Mouse (Mus musculus) heart, embryonic 10.5 days (tissue): ENCODE results near the gene Arl3. TPM values are rescaled to one million over a fixed set of nuclear protein-coding genes. Genes with fewer than 3 reads are reported as not detected.

Experiments used
- DNase-seq: peaks from one replicate; pipeline ENCODE4 v3.0.0-alpha.2; 2017; ENCODE audit warnings: low spot score
- H3K27ac ChIP-seq: fragments of 300-500 bp; sonication (generic); 2 replicates; pipeline ENCODE4 v1.5.1; 2016; ENCODE audit warnings: mild to moderate bottlenecking
- H3K27me3 ChIP-seq: fragments of 300-500 bp; sonication (generic); 2 replicates; pipeline ENCODE4 v1.6.1; 2016; ENCODE audit warnings: mild to moderate bottlenecking; ENCODE audit not compliant: poor library complexity, insufficient read depth, severe bottlenecking
- H3K36me3 ChIP-seq: fragments of 300-500 bp; sonication (generic); 2 replicates; pipeline ENCODE4 v1.6.1; 2016; ENCODE audit warnings: mild to moderate bottlenecking, moderate library complexity
- H3K4me1 ChIP-seq: fragments of 300-500 bp; sonication (generic); 2 replicates; pipeline ENCODE4 v1.6.1; 2016; ENCODE audit warnings: mild to moderate bottlenecking
- H3K4me3 ChIP-seq: fragments of 300-500 bp; sonication (generic); 2 replicates; pipeline ENCODE4 v1.5.1; 2016; ENCODE audit warnings: mild to moderate bottlenecking, moderate library complexity
- H3K9me3 ChIP-seq: fragments of 300-500 bp; sonication (generic); 2 replicates; pipeline ENCODE4 v1.6.1; 2016; ENCODE audit warnings: mild to moderate bottlenecking, moderate library complexity
- WGBS: fragments of 180-500 bp; shearing (Covaris S2); methylation state at CpG from one replicate; pipeline ENCODE4 v1.1.7; 2016; 5-methylcytosine and 5-hydroxymethylcytosine counted together
- polyA plus RNA-seq: library from polyadenylated mRNA; unstranded; fragments of >200 nt; fragmentation: Nextera tagmentation; extraction: Ambion mirVana; gene quantifications from 2 replicates; pipeline ENCODE4 v1.2.1, GENCODE M21; 2016

Arl3 gene
- polyA plus RNA-seq, 1 experiment from 2014 or later = 134 TPM

DNA sequence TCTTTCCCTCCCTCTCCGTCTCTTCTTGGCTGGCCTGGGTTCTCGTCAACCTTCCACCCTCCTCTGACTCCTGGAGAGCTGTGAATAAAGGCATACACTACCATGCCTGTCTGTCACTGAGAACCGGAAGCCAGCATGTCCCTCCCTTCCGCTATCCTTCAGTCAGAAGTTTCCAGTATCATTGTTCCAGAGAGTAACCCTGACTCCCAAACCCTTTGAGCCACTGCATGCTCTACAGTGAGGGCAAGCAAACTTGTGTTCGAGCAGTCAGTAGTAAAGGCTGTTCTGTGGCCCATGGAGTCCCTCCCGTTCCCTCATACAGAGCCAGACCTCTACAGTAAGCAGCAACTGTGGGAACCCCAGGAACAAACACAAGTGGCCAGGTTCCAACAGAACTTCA is 25.4 kb downstream of the Arl3 start:
- Histone ChIP-seq H3K36me3 (peaks cover 48% of the 10 kb centered on the region), H3K27me3 (no peaks in the 10 kb centered on the region), H3K27ac (peak overlapping the region; percentile 16; the same call in 1 of the 2 replicates), H3K4me1 (0 out of 2 replicates have a peak, but pooled peaks cover 11% of the 10 kb centered on the region), H3K9me3 (no peaks in the 10 kb centered on the region), H3K4me3 (no peak overlapping the region)
- 63% methylated on average over 6 of the region's 6 CpGs for WGBS
- DNase-seq = no peak

DNA sequence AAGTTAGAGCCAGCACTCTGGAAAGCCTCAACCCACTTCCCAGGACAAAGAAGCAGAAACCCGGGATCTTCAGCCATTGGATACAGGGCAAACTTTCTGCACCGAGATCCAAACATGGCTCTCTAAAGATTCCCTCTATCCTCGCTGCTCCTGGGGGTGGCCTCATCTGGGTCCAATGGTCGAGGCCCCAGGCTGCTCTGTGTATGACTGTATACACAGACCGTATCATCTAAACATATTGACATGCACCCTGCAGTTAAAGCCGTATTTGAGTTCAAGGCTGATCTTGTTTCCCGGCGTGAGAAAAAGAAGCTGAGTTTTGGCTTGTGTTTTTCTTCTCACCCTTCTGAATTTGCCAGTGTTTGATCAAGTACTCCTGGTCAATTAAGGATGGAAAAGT is 30.2 kb downstream of the Arl3 start:
- Histone ChIP-seq H3K4me3 (no peak overlapping the region), H3K27me3 (no peaks in the 10 kb centered on the region), H3K27ac (no peak overlapping the region), H3K4me1 (0 out of 2 replicates have a peak, but pooled peaks cover 8% of the 10 kb centered on the region), H3K9me3 (no peaks in the 10 kb centered on the region), H3K36me3 (peaks cover 42% of the 10 kb centered on the region)
- no peak for DNase-seq
- WGBS = 81% methylated on average over 8 of the region's 8 CpGs

DNA sequence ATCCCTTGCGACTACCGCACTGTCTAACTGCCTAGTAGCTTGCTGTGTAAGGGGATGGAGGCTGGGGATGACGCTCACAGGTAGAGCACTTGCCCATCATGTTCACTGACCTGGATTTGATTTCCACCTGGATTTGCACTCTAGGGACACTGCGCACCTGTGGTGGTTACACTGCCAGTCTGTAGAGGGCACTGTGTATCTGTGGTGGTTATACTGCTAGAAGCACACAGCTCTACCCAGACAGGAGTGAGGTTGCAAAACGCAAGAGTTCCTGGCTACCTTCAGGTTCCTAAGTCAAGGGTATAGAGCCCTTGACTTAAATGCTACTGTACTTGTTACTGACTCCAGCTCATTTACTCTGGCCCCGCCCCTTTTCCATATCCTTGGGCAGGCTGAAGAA is 34.8 kb downstream of the Arl3 start:
- Histone ChIP-seq H3K4me1 (peaks cover 18% of the 10 kb centered on the region), H3K27me3 (no peaks in the 10 kb centered on the region), H3K27ac (no peak overlapping the region), H3K36me3 (peaks cover 37% of the 10 kb centered on the region), H3K4me3 (no peak overlapping the region), H3K9me3 (no peaks in the 10 kb centered on the region)
- DNase-seq = peak; percentile 72
- 81% methylated on average over 6 of the region's 6 CpGs for WGBS

DNA sequence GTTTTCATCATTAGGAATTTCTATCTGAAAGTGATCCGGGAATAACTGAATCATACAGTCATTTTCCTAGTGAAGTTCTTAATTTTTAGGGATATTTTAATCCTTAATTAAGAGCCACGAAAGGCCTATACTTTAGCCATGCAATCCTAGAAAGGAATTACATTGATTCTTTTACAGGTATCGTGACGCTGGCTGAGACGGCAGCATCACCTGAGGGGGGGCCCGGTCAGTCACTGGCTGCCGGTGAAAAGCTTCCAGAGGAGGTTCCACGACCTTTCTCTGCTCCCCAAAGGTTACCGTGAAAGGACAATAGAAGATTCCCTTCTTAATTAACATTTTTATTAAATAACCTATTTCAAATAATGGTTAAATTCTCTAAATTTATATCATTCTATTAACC is 35.6 kb downstream of the Arl3 start:
- Histone ChIP-seq H3K27me3 (no peaks in the 10 kb centered on the region), H3K4me3 (no peak overlapping the region), H3K36me3 (peaks cover 34% of the 10 kb centered on the region), H3K4me1 (peaks cover 26% of the 10 kb centered on the region), H3K9me3 (no peaks in the 10 kb centered on the region), H3K27ac (no peak overlapping the region)
- DNase-seq = peak; percentile 62
- 90% methylated on average over 9 of the region's 9 CpGs for WGBS

DNA sequence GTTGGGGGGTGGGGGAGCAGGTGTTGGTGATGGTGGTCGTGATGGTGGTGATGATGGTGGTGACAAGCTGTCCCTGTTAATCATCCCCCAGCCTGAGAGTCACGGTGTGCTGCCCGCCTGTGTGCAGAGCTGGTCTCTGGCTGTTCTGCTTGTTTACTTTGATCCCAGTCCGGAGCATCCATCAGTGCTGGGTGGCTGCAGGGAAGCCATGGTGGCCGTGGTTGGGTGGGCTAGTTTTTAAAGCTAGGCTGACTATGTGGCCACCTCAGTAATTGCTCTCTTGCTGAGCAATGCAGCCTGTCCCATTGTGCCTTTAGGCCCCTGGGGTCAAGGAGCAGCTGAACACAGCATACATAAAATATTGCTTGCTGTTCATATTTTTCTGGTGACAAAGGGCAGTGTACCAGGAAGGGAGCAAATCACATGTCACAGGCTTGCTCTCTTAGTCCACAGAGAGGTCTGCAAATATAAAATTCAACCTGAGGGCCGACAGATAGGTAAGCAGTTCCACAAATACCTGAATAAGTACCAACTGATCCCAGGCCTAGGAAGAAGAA is 38.4 kb downstream of the Arl3 start:
- H3K4me1 ChIP-seq = peaks cover 54% of the 10 kb centered on the region
- DNase-seq = no peak
- 34% methylated on average over 6 of the region's 6 CpGs for WGBS

DNA sequence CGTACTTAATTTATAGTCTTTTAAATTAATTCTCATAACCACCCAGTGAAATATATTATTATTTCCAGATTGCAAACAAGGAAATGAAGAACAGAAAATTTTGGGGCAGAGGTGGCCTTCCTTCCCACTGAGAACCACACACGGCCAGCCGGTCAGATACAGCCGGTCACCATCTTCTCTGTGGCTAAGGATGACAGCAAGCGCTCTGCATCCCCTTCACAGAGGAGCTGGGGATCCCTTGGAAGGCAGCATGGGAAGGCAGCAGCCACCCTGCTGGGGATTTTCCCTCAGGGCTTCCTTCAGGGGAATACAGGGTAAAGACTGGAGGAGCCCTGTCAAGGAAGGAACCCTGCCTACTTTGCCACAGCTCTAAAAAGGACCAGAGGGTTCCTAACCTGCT is 39.5 kb downstream of the Arl3 start:
- no peak for DNase-seq
- peak overlapping the region; percentile 50; the same call in 1 of the 2 replicates for H3K27ac ChIP-seq
- no peak overlapping the region for H3K4me3 ChIP-seq
- peaks cover 7% of the 10 kb centered on the region; the same call in 1 of the 2 replicates for H3K36me3 ChIP-seq
- no peaks in the 10 kb centered on the region for H3K27me3 ChIP-seq
- peaks cover 65% of the 10 kb centered on the region for H3K4me1 ChIP-seq
- 71% methylated on average over 5 of the region's 5 CpGs for WGBS
- H3K9me3 ChIP-seq = no peaks in the 10 kb centered on the region

More for the DNA sequence above, 38.4 kb downstream of the Arl3 start:
- Histone ChIP-seq H3K27ac (peak overlapping the region; percentile 29; the same call in 1 of the 2 replicates), H3K27me3 (no peaks in the 10 kb centered on the region), H3K4me3 (no peak overlapping the region), H3K9me3 (no peaks in the 10 kb centered on the region), H3K36me3 (peaks cover 10% of the 10 kb centered on the region; the same call in 1 of the 2 replicates)

DNA sequence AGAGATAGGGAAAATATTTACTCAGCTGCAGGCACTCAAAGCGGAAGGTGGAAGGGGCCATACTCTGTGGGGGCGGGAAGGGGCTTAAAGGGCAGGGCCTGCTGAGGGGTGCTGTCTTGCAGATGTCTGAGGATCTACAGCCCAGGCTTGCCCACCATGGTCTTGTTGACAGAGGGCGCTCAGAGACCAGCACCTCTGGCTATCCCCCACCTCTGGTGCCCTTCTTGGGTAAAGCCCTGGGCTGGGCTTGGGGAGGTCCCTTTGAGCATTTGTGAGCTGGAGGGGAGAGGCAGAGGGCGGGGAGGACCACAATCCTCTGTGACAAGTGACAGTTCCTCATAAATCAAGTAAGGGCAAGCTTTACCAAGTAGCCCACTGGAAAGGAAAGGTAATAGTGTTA is 39.9 kb downstream of the Arl3 start:
- WGBS = 37% methylated on average over 4 of the region's 4 CpGs
- no peak overlapping the region for H3K4me3 ChIP-seq
- H3K27me3 ChIP-seq = no peaks in the 10 kb centered on the region
- DNase-seq = no peak
- peaks cover 69% of the 10 kb centered on the region for H3K4me1 ChIP-seq
- peak overlapping the region; percentile 92 for H3K27ac ChIP-seq
- H3K36me3 ChIP-seq = peaks cover 7% of the 10 kb centered on the region; the same call in 1 of the 2 replicates
- no peaks in the 10 kb centered on the region for H3K9me3 ChIP-seq

DNA sequence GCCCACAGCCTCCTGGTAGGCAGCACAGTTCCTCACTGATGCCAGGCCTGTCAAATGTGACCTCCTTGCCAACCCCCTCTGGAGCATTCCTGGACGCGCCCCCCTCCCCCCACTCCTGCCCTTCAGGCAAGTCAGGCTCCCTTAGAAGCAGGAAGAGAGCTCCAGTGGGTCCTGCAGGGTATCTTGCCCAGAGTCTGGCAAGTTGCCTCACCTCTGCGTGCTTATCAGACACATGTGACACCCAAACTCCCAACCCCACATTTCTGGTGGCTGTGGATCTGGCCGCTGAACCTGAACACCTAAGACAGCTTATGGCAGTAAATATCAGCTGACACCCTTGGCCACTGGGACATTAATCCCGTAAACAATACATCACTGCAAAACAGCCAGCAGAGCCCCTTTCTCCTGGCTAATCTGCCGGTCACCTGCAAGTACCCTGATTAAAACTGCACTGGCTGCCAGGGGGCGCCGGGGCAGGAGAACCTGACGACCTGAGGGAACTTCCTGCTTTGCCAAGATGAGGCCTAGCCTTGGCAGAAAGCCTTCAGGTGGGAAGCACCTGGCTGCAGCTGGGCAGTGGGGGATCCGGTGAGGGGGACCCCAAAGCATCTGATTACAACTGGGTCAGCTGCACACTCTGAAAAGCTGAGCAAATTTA is 40.8 kb downstream of the Arl3 start:
- Histone ChIP-seq H3K4me3 (peak overlapping the region; percentile 29), H3K27ac (peak overlapping the region; percentile 92), H3K9me3 (no peaks in the 10 kb centered on the region), H3K4me1 (peaks cover 78% of the 10 kb centered on the region), H3K36me3 (peaks cover 7% of the 10 kb centered on the region; the same call in 1 of the 2 replicates), H3K27me3 (no peaks in the 10 kb centered on the region)
- no peak for DNase-seq
- 10% methylated on average over 10 of the region's 10 CpGs for WGBS

DNA sequence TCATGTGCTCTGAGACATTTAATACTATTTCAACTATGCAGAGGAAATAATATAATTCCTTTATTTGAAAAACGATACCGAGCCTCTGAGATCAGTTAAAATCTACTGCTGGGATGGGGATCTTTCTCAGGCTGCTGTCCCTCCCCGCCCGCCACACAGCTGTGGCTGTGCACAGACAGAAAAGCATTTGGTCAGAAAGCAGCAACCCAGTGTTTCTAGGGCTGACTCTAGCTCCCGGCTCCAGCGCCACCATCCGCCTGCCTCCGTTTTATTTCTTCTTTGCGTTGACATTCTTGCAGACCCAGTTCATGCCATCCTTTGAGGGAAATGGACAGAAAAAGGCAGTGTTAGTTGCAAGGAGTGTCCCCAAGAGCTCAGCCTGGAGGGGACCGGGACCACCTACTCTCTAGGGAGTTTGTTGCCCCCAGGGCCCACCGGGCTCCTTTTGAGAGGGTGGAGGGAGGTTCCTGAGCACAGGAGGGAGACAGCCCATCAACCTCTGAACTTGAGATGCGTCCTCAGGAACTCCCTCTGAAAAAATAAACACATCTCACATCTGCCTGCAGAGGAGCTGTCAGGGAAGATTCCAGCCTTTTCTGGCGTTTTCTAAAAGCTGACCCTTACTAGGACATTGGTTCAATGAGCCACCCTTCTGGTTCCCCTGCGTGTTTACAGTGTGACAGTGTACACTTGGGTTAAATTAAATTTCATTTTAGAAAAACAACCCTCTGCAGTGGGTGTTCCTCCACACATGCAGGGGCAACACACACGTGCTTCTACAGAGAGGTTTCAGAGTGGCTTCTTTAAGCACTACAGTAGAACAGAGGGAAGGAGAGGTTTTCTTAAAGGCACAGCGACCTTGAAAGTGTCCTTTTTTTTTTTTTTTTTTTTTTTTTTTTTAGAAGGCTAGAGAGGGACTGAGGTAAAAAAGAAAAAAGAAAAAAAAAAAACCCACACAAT is 41.6 kb downstream of the Arl3 start:
- Histone ChIP-seq H3K9me3 (no peaks in the 10 kb centered on the region), H3K4me3 (peak overlapping the region; percentile 49), H3K27me3 (no peaks in the 10 kb centered on the region), H3K4me1 (peaks cover 84% of the 10 kb centered on the region), H3K36me3 (peaks cover 5% of the 10 kb centered on the region; the same call in 1 of the 2 replicates), H3K27ac (peak overlapping the region; percentile 92)
- no peak for DNase-seq
- 9% methylated on average over 16 of the region's 16 CpGs for WGBS

DNA sequence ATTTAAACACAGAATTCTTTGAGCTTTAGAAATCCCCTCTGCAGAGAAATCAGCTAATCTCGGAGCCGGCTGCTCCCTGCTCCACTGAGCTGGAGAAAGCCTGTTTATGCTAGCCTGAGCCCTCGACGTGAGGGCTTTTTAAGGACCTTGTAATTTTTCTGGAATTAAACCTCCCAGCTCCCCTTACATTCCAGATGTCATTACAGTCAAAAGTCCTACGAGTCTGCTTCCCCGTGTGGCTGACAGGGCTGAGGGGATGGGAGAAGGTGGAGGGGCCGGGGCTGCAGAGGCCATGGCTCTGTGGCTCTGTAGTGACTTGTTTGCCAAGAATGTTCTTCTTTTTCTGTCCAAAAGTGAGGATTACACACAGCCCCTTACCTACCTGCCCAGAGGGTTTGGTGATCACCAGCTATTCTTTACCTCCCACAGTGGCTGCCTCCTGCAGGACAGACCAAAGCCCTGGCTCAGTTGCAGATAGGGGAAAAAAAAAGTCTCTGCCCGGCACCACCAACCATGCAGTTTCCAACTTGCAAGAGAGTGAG is 42.5 kb downstream of the Arl3 start:
- 8% methylated on average over 8 of the region's 8 CpGs for WGBS
- peaks cover 92% of the 10 kb centered on the region for H3K4me1 ChIP-seq
- H3K27ac ChIP-seq = peak overlapping the region; percentile 92
- H3K36me3 ChIP-seq = no peaks in the 10 kb centered on the region
- H3K27me3 ChIP-seq = no peaks in the 10 kb centered on the region
- no peaks in the 10 kb centered on the region for H3K9me3 ChIP-seq
- DNase-seq = no peak
- peak overlapping the region; percentile 49; the same call in 1 of the 2 replicates for H3K4me3 ChIP-seq

DNA sequence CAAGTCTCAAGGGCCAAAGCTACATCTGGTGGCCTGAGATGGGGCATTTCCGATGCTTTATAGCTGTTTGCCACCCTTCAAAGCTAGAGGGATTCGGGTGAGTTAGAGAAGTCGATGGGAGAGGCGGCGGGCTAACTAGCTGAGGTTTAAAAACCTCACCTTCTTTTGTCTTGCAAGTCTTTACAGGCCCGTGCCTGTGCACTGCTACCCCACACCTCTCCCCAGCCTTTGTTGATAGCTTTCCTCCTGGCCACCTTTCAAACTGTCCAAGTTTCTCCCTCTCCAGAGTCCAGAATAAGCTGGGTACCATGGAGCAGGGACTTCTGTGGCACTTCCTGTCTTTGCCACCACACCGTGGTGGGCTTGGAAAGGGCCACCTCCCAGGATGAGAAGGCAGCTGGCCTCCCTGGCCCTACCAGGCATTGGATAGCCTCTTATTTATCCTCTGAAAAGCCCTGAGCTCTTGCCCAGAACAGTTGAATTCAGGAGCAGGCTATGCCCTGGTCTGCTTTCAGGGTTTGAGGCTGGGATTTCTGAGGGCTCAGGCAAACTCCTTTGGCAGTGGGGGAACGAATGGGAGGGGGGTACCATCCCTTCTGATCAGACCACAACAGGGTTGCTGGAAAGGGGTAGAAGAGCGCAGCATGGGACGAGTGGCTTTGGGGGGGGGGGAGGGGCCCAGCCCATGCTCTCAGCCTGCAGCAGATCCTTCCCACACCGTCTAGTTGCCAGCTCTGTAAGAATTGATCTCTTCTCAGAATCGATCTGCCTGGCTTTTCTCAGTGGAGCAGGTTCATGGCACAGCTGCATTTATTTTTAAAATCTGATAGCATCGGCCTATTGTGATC is 43.2 kb downstream of the Arl3 start:
- no peak for DNase-seq
- H3K4me3 ChIP-seq = peak overlapping the region; percentile 49
- H3K4me1 ChIP-seq = peaks cover 94% of the 10 kb centered on the region
- no peaks in the 10 kb centered on the region for H3K36me3 ChIP-seq
- no peaks in the 10 kb centered on the region for H3K27me3 ChIP-seq
- H3K9me3 ChIP-seq = no peaks in the 10 kb centered on the region
- peak overlapping the region; percentile 92 for H3K27ac ChIP-seq
- 10% methylated on average over 13 of the region's 13 CpGs for WGBS
